Mouse (Mus musculus) lung, embryonic 16.5 days (tissue): ENCODE measurements around the gene Plcd4. TPM values are rescaled to one million over a fixed set of nuclear protein-coding genes. Genes with fewer than 3 reads are reported as not detected.
"Not testable (repeated sequence)": the region's sequence is repeated elsewhere in the genome, so short reads cannot be mapped to it uniquely, and the experiment has no call there.

ENCODE experiments used
- ATAC-seq: fragments of 200-750 bp; cut with Nextera tagmentation; 2 replicates; pipeline ENCODE4 v1.8.0; 2017; ENCODE audit warnings: low read depth, mild to moderate bottlenecking, moderate library complexity
- H3K27ac ChIP-seq: fragments of 300-500 bp; sonication (generic); 2 replicates; pipeline ENCODE4 v1.5.1; 2014; ENCODE audit warnings: mild to moderate bottlenecking, control low read depth, low read length
- H3K27me3 ChIP-seq: fragments of 300-500 bp; sonication (generic); 2 replicates; pipeline ENCODE4 v1.6.1; 2014; ENCODE audit warnings: low read depth, low read length, mixed read lengths; ENCODE audit not compliant: control insufficient read depth, insufficient read depth
- H3K36me3 ChIP-seq: fragments of 300-500 bp; sonication (generic); 2 replicates; pipeline ENCODE4 v1.6.1; 2014; ENCODE audit warnings: low read length; ENCODE audit not compliant: control insufficient read depth, insufficient read depth
- H3K4me1 ChIP-seq: fragments of 300-500 bp; sonication (generic); replicated peaks from 2 replicates; pipeline ENCODE4 v1.6.1; 2014; ENCODE audit warnings: low read length, mixed read lengths; ENCODE audit not compliant: control insufficient read depth, insufficient read depth
- H3K4me2 ChIP-seq: fragments of 300-500 bp; sonication (generic); 2 replicates; pipeline ENCODE4 v1.6.1; 2014; ENCODE audit warnings: low read depth, low read length, control low read depth
- H3K4me3 ChIP-seq: fragments of 300-500 bp; sonication (generic); 2 replicates; pipeline ENCODE4 v1.5.1; 2014; ENCODE audit warnings: mild to moderate bottlenecking, low read length, control low read depth
- H3K9ac ChIP-seq: fragments of 300-500 bp; sonication (generic); 2 replicates; pipeline ENCODE4 v1.6.1; 2014; ENCODE audit warnings: low read length, control low read depth
- H3K9me3 ChIP-seq: fragments of 300-500 bp; sonication (generic); 2 replicates; pipeline ENCODE4 v1.6.1; 2016; ENCODE audit warnings: low read length; ENCODE audit not compliant: control insufficient read depth
- WGBS: fragments of 180-500 bp; shearing (Covaris S2); extraction: QIAGEN DNeasy Blood & Tissue Kit; methylation state at CpG from one replicate; pipeline ENCODE4 v1.1.7; 2014; 5-methylcytosine and 5-hydroxymethylcytosine counted together
- polyA plus RNA-seq: library from polyadenylated mRNA; unstranded; fragments of >200 nt; fragmentation: Nextera tagmentation; extraction: Ambion mirVana; gene quantifications from 2 replicates; pipeline ENCODE4 v1.2.1, GENCODE M21; 2015

Plcd4 gene
- polyA plus RNA-seq, result 0.40 and 0.78 TPM in 2 replicates

DNA sequence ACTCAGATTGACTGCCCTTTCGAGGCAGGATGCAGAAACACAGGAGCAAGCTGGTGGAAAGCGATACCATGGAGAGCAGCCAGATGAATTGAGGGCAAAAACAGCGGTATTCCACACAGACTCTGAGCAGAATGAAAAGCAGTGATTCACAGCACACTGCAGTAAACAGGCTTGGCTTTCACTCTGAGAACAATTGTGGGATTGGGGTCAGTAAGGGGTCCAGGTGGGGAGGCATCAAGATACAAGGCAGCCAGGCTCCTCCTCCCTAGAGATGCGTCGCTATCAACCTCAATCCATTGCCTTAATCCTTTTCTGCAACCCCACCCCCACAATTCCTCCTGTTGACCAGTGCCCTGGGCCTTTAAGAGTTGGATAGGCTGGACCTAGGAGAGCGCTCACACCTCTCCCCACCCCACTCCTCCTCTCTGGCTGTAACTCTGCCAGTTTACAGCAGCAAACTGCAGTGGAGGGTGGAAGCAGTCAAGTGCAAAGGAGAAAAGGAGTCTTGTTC is at the start of gene Plcd4:
TSS of gene Plcd4 (plus strand) at position 438 of the 511 bp plus-strand sequence.
- H3K4me2 ChIP-seq, result no peak within 1 kb of the TSS
- H3K27ac ChIP-seq, result no peak within 1 kb of the TSS
- H3K4me3 ChIP-seq, result no peak within 1 kb of the TSS

DNA sequence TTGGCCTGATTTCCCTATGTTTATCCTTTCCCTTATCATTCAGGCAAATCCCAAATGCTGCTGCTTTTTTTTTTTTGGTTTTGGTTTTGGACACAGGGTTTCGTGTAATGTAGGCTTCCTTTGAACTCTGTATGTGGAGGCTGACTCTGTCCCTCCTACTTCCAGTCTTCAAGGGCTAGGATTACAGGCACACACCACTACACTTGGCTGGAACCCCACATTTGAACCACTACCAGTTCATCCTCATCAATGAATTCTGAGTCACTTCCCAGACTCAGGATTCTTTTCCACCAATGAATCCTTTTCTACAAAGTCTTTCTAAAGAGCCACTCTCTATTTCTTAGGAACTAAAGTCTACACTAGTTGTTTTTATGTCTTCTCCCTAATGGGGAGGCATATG is 41.6 kb upstream of the Plcd4 start:
- Histone ChIP-seq H3K4me3 (no peak overlapping the region), H3K4me1 (peaks cover 10% of the 10 kb centered on the region), H3K27me3 (no peaks in the 10 kb centered on the region), H3K27ac (no peak overlapping the region), H3K4me2 (no peak overlapping the region), H3K9ac (no peak overlapping the region), H3K9me3 (no peaks in the 10 kb centered on the region), H3K36me3 (no peaks in the 10 kb centered on the region)
- no peak for ATAC-seq
- 56% methylated on average over 1 of the region's 1 CpGs for WGBS

More for the DNA sequence above, at the start of gene Plcd4:
- no peaks in the 10 kb centered on the region for H3K36me3 ChIP-seq
- H3K27me3 ChIP-seq, result no peaks in the 10 kb centered on the region
- 7% methylated on average over 6 of the region's 6 CpGs for WGBS
- no peaks in the 10 kb centered on the region for H3K4me1 ChIP-seq
- ATAC-seq, result peak; percentile 34; the same call in 1 of the 2 replicates
- no peaks in the 10 kb centered on the region for H3K9me3 ChIP-seq
- H3K9ac ChIP-seq, result no peak within 1 kb of the TSS

DNA sequence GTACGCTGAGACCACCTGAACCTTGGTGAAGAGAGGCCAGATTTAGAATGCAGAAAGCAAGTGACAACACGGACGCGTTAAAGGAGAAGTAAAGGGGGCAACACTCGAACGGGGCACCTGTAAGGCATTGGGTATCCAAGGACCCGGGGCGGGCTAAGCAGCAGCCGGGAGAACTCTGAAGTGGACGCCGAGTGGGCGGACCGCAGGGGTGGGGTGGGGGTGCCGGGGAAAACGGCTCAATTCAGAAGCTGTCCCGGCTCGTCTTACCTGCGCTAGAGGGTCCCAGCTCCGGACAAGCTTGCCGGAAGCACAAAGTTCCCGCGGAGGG is 37.3 kb upstream of the Plcd4 start:
- Histone ChIP-seq H3K4me1 (peaks cover 26% of the 10 kb centered on the region), H3K27ac (peak overlapping the region; percentile 74; the same call in 1 of the 2 replicates), H3K9me3 (no peaks in the 10 kb centered on the region), H3K4me3 (peak overlapping the region; percentile 95), H3K9ac (peak overlapping the region; percentile 81), H3K27me3 (no peaks in the 10 kb centered on the region), H3K36me3 (no peaks in the 10 kb centered on the region), H3K4me2 (peak overlapping the region; percentile 66)
- peak; percentile 76 for ATAC-seq
- WGBS, result under 1% methylated on average over 22 of the region's 22 CpGs

DNA sequence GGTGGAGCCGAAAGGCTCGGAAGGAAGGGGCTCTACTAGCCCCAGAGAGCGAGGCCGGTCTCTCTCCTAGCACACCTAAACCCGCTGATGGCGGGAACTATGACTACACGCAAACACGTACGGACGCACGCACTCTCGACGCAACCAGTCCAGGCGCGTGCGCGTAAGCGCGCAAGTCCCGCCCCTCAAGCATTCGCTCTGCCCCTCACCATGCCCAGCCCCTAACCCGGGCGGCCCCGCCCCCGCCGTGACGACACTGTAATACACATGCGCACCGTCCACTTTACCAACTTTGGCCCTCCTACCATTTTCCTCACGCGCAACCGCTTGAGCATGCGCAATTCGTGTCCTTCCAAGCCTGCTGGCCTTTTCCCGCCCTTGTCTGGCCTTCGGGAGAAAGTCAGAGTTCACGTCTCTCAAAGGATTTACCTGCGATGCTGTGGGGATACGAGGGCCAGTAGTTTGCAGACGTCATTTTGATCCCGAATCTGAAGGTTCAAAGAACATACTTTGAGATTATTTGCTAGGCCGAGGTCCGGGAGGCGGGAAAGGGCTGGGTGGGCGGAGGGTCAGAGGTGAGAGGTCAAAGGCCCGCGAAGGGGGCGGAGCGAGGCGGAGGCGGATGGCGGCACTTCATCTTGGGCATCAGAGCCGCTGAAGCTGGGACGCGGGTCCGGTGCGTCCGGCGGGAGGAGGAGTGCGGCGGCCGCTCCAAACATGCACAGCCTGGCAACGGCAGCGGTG is 36.8 kb upstream of the Plcd4 start, which contains the start of gene Cnot9:
TSS of gene Cnot9 (plus strand) at position 338 of the 744 bp plus-strand sequence.
- H3K36me3 ChIP-seq, result no peaks in the 10 kb centered on the region
- H3K27ac ChIP-seq, result peak within 1 kb of the TSS; percentile 94
- H3K4me2 ChIP-seq, result peak within 1 kb of the TSS; percentile 91
- peak within 1 kb of the TSS; percentile 98 for H3K9ac ChIP-seq
- WGBS, result under 1% methylated on average over 61 of the region's 64 CpGs
- peaks cover 26% of the 10 kb centered on the region for H3K4me1 ChIP-seq
- H3K9me3 ChIP-seq, result no peaks in the 10 kb centered on the region
- H3K4me3 ChIP-seq, result peak within 1 kb of the TSS; percentile 95
- no peaks in the 10 kb centered on the region for H3K27me3 ChIP-seq
- ATAC-seq, result peak; percentile 99

DNA sequence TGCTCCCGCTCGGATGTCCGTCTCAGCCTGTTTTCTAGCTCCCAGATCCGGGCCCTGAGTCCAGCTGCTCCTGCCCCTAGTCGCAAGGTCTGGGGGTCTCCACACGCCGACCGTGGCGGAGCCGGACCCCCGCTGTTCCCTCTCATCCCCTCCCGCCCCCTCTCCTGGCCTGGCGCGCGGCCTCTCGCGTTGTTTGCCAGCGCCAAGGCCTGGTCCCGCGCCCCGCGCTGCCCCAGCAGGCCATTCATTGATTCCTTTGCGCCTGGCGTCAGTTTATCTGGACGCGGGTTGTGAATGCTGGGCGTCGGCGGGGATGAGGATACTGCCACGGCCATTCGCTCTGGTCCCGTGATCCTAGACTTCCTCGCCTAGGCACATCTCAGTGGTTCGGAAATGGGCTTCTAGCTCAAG is 36.2 kb upstream of the Plcd4 start:
- Histone ChIP-seq H3K9me3 (no peaks in the 10 kb centered on the region), H3K9ac (peak overlapping the region; percentile 98), H3K4me2 (peak overlapping the region; percentile 91), H3K4me1 (peaks cover 26% of the 10 kb centered on the region), H3K36me3 (no peaks in the 10 kb centered on the region), H3K27ac (peak overlapping the region; percentile 94), H3K4me3 (peak overlapping the region; percentile 95), H3K27me3 (no peaks in the 10 kb centered on the region)
- ATAC-seq, result peak; percentile 53
- 0% methylated on average over 34 of the region's 34 CpGs for WGBS

DNA sequence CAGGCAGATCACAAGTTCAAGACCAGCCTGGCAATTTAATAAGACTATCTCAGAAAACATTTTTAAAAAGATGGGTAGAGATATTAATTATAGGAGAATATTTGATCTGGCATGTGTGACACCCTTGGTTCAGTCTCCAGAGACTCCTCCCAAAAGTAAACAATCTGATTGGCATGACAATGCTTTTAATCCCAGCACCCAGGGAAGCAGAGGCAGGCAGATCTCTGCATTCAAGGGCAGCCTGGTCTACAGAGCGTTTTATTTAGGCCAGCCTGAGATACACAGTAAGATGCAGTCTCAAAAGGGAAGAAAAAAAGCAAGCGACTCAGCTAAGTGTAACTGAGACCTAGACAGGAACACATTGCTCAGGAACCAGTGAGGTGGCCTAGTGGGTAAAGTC is 34.9 kb upstream of the Plcd4 start:
- Histone ChIP-seq H3K4me1 (peaks cover 26% of the 10 kb centered on the region), H3K9me3 (no peaks in the 10 kb centered on the region), H3K27ac (no peak overlapping the region), H3K36me3 (no peaks in the 10 kb centered on the region), H3K9ac (no peak overlapping the region), H3K4me3 (no peak overlapping the region), H3K4me2 (peak overlapping the region; percentile 91; the same call in 1 of the 2 replicates), H3K27me3 (no peaks in the 10 kb centered on the region)
- WGBS, result 94% methylated on average over 2 of the region's 2 CpGs
- ATAC-seq, result no peak

DNA sequence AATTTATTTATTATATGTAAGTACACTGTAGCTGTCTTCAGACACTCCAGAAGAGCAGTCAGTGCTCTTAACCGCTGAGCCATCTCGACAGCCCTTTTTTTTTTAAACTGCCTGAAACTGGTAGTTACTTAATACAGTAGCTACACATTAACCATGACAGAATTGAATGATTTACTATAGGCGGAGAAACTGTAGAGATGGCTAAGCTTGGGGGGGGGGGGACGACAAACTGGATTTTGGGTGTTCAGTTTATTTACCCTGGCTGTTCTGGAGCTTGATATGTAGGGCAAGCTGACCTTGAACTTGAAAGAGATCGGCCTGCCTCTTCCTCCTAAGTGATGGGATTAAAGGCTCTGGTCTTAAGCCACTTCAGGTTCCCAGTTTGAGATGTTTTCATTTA is 31.4 kb upstream of the Plcd4 start:
- Histone ChIP-seq H3K27ac (no peak overlapping the region), H3K9me3 (no peaks in the 10 kb centered on the region), H3K4me2 (no peak overlapping the region)

DNA sequence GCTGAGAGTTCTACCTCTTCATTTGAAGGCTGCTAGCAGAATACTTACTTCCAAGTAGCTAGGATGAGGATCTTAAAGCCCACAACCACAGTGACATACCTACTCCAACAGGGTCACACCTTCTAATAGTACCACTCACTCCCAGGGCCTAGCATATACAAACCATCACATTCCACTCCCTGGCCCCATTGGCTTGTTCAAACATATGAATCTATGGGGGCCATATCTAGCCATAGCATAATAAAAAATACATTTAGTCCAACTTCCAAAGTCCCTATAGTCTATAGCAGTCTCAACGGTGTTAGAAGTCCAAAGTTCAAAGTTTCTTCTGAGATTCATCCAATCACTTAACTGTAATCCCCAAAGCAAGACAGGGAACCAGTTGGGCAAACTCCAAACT is 29.7 kb upstream of the Plcd4 start:
- WGBS, result 86% methylated on average over 1 of the region's 1 CpGs
- H3K9ac ChIP-seq, H3K27me3 ChIP-seq, H3K4me2 ChIP-seq, H3K36me3 ChIP-seq, ATAC-seq, H3K4me3 ChIP-seq, H3K27ac ChIP-seq, H3K4me1 ChIP-seq, H3K9me3 ChIP-seq: not testable (repeated sequence)

More for the DNA sequence above, 31.4 kb upstream of the Plcd4 start:
- no peak for ATAC-seq
- H3K4me1 ChIP-seq, result peaks cover 16% of the 10 kb centered on the region
- H3K36me3 ChIP-seq, result no peaks in the 10 kb centered on the region; the same call in 1 of the 2 replicates
- WGBS, result 92% methylated on average over 5 of the region's 5 CpGs
- H3K27me3 ChIP-seq, result no peaks in the 10 kb centered on the region
- H3K4me3 ChIP-seq, result no peak overlapping the region
- H3K9ac ChIP-seq, result no peak overlapping the region

DNA sequence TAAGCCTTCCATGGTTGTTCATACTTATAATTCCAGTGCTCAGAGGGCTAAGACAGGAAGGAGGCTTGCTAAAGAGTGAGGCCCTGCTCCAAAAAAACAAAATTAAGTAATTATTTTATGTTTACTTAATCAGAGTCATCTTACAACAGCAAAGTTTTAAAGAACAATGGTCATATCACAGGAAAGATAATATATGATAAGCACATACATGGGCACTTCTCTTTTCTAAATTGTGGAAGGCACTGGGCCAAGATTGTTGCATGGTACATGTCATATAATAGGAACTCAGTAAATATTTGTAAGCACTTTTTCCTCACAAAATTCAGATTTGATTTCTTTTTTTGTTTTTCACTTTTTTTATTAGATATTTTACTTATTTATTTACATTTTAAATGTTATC is 22.8 kb upstream of the Plcd4 start:
- H3K27ac ChIP-seq, result no peak overlapping the region
- no peak for ATAC-seq
- no peak overlapping the region for H3K4me2 ChIP-seq
- peaks cover 30% of the 10 kb centered on the region for H3K36me3 ChIP-seq
- no peaks in the 10 kb centered on the region for H3K4me1 ChIP-seq
- H3K9me3 ChIP-seq, result no peaks in the 10 kb centered on the region
- H3K27me3 ChIP-seq, result no peaks in the 10 kb centered on the region
- H3K9ac ChIP-seq, result no peak overlapping the region
- H3K4me3 ChIP-seq, result no peak overlapping the region
